Mouse (Mus musculus): Measurements from ENCODE around the gene Pcdh7. TPM values are rescaled to one million over a fixed set of nuclear protein-coding genes. Genes with fewer than 3 reads are reported as not detected.
"Not testable (repeated sequence)": the region's sequence is repeated elsewhere in the genome, so short reads cannot be mapped to it uniquely, and the experiment has no call there.

The Pcdh7 gene
- total RNA-seq, 2 experiments from 2014 or later, result 0.58 to 2.2 TPM

- ATAC-seq (replicated peaks; ENCODE audit: poor library complexity), result no peak
Observed at GRCm38 (mm10) chr5:58083056-58083455, 365.3 kb downstream of the Pcdh7 start.

- no peak for ATAC-seq (replicated peaks; ENCODE audit: poor library complexity)
Observed at GRCm38 (mm10) chr5:58083972-58084371, 366.2 kb downstream of the Pcdh7 start.

GRCm38 (mm10) chr5:58108665-58109364 lies 391.0 kb downstream of the Pcdh7 start:
- no peak for ATAC-seq (replicated peaks; ENCODE audit: poor library complexity)

- ATAC-seq (replicated peaks; ENCODE audit: poor library complexity), result no peak
Observed at GRCm38 (mm10) chr5:58116096-58116495, 398.3 kb downstream of the Pcdh7 start.

- ATAC-seq (replicated peaks; ENCODE audit: poor library complexity), result no peak
Observed at GRCm38 (mm10) chr5:58117896-58118295, 400.1 kb downstream of the Pcdh7 start.

- ATAC-seq (replicated peaks; ENCODE audit: poor library complexity), result no peak
Observed at GRCm38 (mm10) chr5:58118930-58119611, 401.3 kb downstream of the Pcdh7 start.

- no peak for ATAC-seq (replicated peaks; ENCODE audit: poor library complexity)
Observed at GRCm38 (mm10) chr5:58143897-58144296, 426.1 kb downstream of the Pcdh7 start.

GRCm38 (mm10) chr5:58153966-58154365 lies 436.2 kb downstream of the Pcdh7 start:
- no peak for ATAC-seq (replicated peaks; ENCODE audit: poor library complexity)

- ATAC-seq (replicated peaks; ENCODE audit: poor library complexity), result no peak
Observed at GRCm38 (mm10) chr5:58172218-58172617, 454.5 kb downstream of the Pcdh7 start.

GRCm38 (mm10) chr5:58174335-58174734 lies 456.6 kb downstream of the Pcdh7 start:
- not testable (repeated sequence) for ATAC-seq (replicated peaks; ENCODE audit: poor library complexity)

- no peak for ATAC-seq (replicated peaks; ENCODE audit: poor library complexity)
Observed at GRCm38 (mm10) chr5:58175532-58175931, 457.8 kb downstream of the Pcdh7 start.

Data from megakaryocyte progenitor cell, adult 5-6 weeks (primary cell).